Mouse (Mus musculus): ENCODE results near the gene Glra1.
"Not testable (repeated sequence)": the region's sequence is repeated elsewhere in the genome, so short reads cannot be mapped to it uniquely, and the experiment has no call there.

The Glra1 gene

GRCm38 (mm10) chr11:55607808-55608523 lies at the start of gene Glra1:
Gene Glra1 (minus strand): TSS chr11:55608198.
- no peak for DNase-seq (ENCODE audit: low read depth, low spot score)

- DNase-seq (ENCODE audit: low read depth, low spot score): no peak
Measured at GRCm38 (mm10) chr11:55636961-55637360, 29.0 kb upstream of the Glra1 start.

GRCm38 (mm10) chr11:55633901-55634300 lies 25.9 kb upstream of the Glra1 start:
- DNase-seq (ENCODE audit: low read depth, low spot score): no peak

DNA sequence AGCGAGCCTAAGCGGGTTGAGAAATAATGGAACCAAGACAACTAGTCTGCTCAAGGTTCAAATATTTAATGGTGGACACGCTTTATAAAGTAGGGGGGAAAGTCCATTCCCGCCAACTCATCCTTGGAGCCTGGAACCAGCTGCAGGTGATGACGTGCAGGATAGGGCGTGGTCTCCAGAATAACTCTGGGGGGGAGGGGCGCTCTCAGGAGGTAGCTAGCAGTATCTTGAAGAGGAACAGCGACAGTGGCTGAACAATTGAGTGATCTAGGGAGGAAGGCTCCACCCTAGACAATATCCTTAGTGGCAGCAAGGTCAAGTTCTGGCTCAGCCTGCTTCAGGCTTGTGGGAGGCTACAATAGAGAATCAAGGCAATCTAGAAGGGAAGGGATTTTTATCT lies 6.6 kb upstream of the Glra1 start:
- not testable (repeated sequence) for DNase-seq (ENCODE audit: low read depth, low spot score)

DNA sequence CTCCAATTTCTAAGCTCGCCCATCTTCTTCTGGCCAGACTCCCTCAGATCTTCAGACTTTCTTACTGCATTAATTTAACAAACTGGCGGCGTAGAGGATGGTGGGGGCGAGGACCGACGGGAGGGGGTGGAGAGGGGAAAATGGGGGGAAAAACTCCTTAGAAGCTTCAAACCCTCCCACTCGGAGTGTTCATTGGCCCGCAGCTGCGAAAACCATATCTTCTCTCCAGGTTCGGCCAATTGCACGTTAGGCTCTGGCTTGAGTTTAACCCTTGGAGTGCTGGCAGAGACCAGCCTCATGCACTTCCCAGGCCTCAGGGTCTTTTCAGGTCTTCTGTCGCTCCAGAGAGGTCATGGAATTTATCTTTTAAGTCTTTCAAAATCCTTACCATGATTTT lies 524 bp upstream of the Glra1 start:
- DNase-seq (ENCODE audit: low read depth, low spot score): no peak

DNA sequence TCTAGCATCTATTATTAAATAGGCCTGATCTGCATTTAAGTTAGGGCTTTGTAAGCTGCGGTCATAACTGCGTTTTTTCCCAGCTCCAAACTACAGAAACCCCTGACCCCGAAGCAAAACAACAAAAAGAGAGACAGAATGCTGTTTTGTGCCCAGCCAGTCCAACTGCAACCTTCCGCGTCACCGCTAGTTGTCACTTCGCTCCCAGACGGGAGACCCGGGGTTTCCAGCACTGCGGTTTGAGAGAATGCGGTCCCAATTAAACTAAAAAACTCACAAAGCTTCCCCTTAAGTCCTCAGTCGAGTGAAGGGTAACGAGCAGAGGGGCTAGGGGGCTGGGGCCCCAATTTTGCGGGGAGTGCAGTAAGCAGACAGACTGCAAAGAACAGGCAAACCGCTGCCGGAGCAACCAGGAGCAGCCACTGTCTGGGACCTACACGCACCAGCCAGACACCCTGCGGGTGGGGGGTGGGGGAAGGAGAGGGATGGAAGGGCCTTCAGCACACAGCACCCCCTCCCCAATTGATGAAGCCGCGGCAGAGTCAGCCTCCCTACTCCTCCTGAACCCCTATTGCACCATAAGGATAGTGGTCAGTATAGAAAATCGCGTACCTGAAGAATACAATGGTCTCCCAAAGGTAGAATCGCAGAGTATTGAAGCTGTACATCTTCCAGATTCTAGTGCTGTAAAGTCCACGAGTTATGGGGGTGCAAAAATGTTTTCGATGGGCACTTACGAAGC lies 761 bp downstream of the Glra1 start:
- DNase-seq (ENCODE audit: low read depth, low spot score): no peak

DNA sequence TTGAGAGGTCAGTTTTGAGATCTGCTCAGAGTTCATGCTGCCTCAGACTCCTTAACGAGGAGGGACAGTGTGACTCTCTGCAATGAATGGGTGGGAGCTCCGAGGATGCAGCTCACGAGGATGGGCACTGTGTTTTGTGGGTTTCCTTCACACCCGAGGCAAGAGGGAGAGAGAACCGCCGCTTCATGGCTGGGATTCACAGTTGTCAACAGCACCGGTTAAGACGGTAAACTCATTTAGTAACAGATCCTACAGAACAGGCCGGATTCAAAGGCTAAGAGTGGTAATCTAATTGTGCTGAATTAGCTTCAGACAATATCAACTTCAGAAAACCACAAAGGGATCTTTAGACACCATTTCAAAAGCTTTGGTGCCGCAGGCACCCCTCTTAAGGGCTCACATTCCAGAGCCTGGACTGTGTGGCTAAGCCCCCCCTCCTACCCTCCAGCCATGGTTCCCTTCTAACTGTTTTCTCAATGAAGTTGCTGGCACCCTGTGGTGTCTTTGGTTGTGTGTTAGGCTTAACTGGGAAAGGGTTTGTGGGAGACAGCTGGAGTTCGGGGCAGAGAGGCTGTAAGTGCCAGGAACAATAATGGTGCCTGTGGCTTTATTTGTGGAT lies 6.4 kb downstream of the Glra1 start:
- no peak for DNase-seq (ENCODE audit: low read depth, low spot score)

DNA sequence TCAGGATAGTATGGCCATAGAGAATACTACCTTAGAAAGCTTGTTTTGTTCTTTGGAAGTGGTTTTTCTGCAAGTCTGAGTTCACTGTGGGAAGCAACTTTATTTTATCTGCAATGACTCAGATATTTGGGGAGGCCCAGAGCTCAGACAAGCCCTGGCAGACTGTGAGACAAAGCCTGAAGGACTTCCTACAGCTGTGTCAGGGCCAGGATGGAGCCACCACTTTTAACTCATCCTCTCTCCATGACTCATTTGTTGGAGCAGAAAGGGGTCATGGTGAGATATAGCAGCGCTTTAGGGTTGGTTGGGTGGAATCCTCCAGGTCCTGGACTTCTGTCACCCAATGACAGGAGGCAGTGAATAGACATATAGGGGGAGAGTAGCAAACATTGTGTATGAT lies 12.3 kb downstream of the Glra1 start:
- DNase-seq (ENCODE audit: low read depth, low spot score): no peak

DNA sequence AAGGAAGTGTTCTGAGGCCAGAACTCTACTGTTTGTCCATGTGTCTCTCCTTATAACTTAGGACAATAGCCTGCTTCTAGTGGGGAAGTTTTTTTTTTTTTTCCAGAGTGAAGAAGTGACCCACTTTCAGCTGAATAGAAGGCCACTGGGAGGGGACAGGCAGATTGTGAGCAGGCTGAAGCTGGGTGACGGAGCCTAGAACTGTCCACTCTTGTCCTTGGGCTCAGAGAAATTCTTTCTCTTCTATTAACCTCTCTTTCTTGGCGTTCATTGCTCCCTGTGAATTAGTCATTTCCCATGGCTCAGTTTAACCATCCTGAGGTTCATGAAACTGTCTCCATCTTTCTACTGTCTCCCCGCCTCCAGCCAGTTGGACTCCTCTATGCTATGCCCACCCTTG lies 13.6 kb downstream of the Glra1 start:
- no peak for DNase-seq (ENCODE audit: low read depth, low spot score)

GRCm38 (mm10) chr11:55591194-55591593 lies 16.8 kb downstream of the Glra1 start:
- no peak for DNase-seq (ENCODE audit: low read depth, low spot score)

- DNase-seq (ENCODE audit: low read depth, low spot score): no peak
Measured at GRCm38 (mm10) chr11:55589376-55590167, 18.4 kb downstream of the Glra1 start.

DNA sequence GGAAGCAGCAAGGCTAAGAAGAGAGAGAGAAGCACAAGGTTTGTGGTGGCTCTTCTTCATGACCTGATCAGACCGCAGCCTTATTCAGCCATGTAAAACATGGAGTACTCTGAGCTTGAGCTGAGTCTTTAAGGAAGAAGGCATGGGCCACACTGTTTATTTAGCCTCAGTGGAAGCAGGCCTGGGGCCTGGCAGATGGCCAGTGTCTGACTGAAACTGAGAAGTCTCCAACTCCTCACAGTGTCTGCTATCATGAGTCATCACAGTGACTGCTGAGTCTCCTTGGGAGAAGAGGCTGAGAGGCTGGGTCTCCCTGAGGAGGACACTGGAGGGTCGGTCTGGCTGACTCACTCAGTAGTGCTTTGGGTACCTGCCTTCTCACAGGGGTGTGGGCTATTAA lies 33.6 kb downstream of the Glra1 start:
- DNase-seq (ENCODE audit: low read depth, low spot score): no peak

- DNase-seq (ENCODE audit: low read depth, low spot score): no peak
Measured at GRCm38 (mm10) chr11:55571144-55571543, 36.9 kb downstream of the Glra1 start.

GRCm38 (mm10) chr11:55566309-55567099 lies 41.5 kb downstream of the Glra1 start:
- DNase-seq (ENCODE audit: low read depth, low spot score): no peak

GRCm38 (mm10) chr11:55545690-55546089 lies 62.3 kb downstream of the Glra1 start:
- no peak for DNase-seq (ENCODE audit: low read depth, low spot score)

DNA sequence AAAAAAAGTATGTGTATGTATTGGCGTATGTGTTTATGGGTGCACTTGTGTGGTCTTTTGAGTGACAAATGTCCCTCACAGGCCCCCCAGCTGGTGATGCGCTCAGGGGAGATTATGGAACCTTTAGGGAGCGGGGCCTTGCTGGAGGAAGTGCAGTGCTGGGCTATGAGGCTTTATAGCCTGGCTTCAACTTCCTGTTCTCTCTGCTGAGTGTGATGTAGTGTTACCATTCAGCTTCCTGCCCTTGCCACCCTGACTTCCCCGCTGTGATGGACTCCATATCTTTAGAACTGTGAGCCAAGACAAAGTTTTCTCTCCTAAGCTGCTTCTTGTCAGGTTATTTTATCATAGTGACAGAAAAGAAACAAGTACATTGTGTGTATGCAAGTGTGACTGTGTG lies 65.3 kb downstream of the Glra1 start:
- no peak for DNase-seq (ENCODE audit: low read depth, low spot score)

DNA sequence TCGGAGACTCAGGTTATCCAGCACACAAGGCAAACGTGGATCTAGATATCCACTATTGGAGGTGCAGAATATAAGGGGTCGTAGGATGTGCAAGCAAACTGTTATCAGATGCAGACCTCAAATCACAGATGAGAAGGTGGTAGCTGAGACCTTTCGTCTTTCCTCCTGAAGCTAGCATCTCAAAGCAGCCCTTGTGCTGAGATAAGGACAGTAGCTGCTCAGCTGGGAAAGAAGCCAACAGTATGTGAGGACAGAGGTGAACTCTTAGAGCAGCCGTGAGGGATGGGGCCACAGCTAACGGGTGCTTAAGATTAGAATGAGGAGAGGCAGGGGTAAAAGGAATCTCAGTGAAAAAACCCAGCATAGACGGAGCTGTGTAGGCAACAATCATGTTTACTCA lies 65.9 kb downstream of the Glra1 start:
- DNase-seq (ENCODE audit: low read depth, low spot score): no peak

GRCm38 (mm10) chr11:55534766-55535165 lies 73.2 kb downstream of the Glra1 start:
- DNase-seq (ENCODE audit: low read depth, low spot score): no peak

DNA sequence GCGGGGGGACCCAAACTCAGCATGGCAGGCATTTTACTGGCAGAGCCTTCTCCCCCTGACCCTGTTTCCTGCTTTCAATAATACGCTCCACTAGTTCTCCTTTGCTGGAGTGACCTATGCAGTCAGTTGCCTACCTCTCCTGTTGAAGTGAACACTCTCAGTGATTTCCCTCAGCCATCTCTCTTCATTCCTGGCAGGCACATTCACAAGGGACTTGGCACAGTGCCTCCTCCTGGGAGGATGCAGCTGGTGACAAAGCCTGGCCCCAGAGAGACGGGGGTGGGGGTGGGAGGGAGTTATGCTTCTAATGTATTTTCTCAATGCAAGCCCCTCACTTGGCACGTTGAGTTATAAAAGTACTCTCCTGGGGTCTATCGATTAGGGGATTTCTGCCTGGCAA lies 74.6 kb downstream of the Glra1 start:
- peak; percentile 40 for DNase-seq (ENCODE audit: low read depth, low spot score)

GRCm38 (mm10) chr11:55530741-55531140 lies 77.3 kb downstream of the Glra1 start:
- no peak for DNase-seq (ENCODE audit: low read depth, low spot score)

All from brain, embryonic 18.5 days (tissue).